8 mouse cellular contexts compared by ENCODE assay signal in the genomic region with DNA sequence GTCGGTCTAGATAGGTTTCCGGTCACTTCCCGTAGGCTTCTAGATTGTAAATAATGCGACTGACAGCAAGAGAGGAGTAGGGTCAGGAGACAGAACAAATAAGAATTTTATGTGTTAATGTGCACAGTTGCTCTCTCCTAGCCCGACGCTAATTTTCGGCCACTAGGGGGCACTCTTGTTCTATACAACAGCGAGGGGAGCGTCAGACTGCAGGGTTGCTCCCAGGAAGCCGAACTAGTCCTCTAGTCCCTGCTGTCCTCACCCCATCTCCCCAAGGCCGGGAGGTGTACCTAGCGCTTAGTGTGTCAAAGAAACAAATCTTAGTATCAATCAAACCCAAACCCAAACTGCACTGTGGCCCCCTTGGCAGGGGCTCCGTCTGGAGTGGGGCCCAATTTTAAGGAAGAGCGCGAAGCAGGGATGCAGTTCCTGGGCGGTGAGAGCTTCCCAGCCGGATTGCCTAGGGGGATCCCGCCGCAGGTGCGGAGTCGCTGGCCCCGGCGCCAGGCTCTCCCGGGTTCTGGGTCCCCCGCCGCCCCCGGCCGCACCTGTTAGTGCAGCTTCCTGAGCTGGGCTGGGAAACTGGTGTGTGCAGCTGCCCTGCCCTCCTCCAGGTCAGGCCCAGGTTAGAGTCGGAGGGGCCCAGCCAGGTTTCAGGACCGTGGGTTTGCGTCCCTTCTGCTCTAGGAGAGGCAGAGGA. TPM values are rescaled to one million over a fixed set of nuclear protein-coding genes. Genes with fewer than 3 reads are reported as not detected.
DNase-seq lines count a peak whose midpoint lies in the region; ATAC-seq and TF ChIP-seq lines count a peak whose summit lies in the region.

No protein-coding gene starts in this region.

- H3K9ac ChIP-seq in embryonic facial prominence, embryonic 14.5 days (ENCODE audit: low read depth, low read length) = peak overlapping the region; percentile 51
- H3K9ac ChIP-seq in limb, embryonic 13.5 days = peak overlapping the region; percentile 60
- H3K9ac ChIP-seq in midbrain, embryonic 16.5 days (ENCODE audit: low read depth, low read length) = peak overlapping the region; percentile 73

- no peaks in the 10 kb centered on the region for H3K4me1 ChIP-seq in bone marrow, adult 2 months (ENCODE audit: control insufficient read depth, insufficient read depth, low read length)
- H3K4me1 ChIP-seq in embryonic facial prominence, embryonic 14.5 days (ENCODE audit: control insufficient read depth, insufficient read depth, low read length) = no peaks in the 10 kb centered on the region
- peaks cover 27% of the 10 kb centered on the region for H3K4me1 ChIP-seq in limb, embryonic 13.5 days
- no peaks in the 10 kb centered on the region; the same call in 1 of the 2 replicates for H3K4me1 ChIP-seq in midbrain, embryonic 16.5 days (ENCODE audit: control insufficient read depth, insufficient read depth, low read length)
- no peaks in the 10 kb centered on the region for H3K4me1 ChIP-seq in spleen, adult 2 months (ENCODE audit: control insufficient read depth, insufficient read depth, insufficient read length)

- peak; percentile 93 for ATAC-seq in embryonic facial prominence, embryonic 14.5 days (ENCODE audit: low read depth)
- peak; percentile 80 for ATAC-seq in limb, embryonic 13.5 days (ENCODE audit: low FRiP score, low read depth)
- ATAC-seq in midbrain, embryonic 16.5 days = peak; percentile 93

- no peak overlapping the region for H3K27ac ChIP-seq in bone marrow, adult 2 months (ENCODE audit: control insufficient read depth, insufficient read depth, low read depth, low read length, poor library complexity)
- no peak overlapping the region for H3K27ac ChIP-seq in embryonic facial prominence, embryonic 14.5 days (replicated peaks; ENCODE audit: low read depth, low read length)
- no peak overlapping the region for H3K27ac ChIP-seq in limb, embryonic 13.5 days
- no peak overlapping the region for H3K27ac ChIP-seq in midbrain, embryonic 16.5 days (ENCODE audit: low read length)
- H3K27ac ChIP-seq in spleen, adult 2 months (ENCODE audit: insufficient read depth, low read length) = no peak overlapping the region

- peak overlapping the region; percentile 67 for H3K4me2 ChIP-seq in embryonic facial prominence, embryonic 14.5 days (ENCODE audit: low read depth, low read length)
- peak overlapping the region; percentile 91 for H3K4me2 ChIP-seq in limb, embryonic 13.5 days (replicated peaks)
- H3K4me2 ChIP-seq in midbrain, embryonic 16.5 days (ENCODE audit: low read length) = peak overlapping the region; percentile 93

- H3K27me3 ChIP-seq in embryonic facial prominence, embryonic 14.5 days (replicated peaks; ENCODE audit: control insufficient read depth, insufficient read depth, low read length) = 0 out of 2 replicates have a peak, but pooled peaks cover 5% of the 10 kb centered on the region
- peaks cover 8% of the 10 kb centered on the region for H3K27me3 ChIP-seq in limb, embryonic 13.5 days
- H3K27me3 ChIP-seq in midbrain, embryonic 16.5 days (ENCODE audit: control insufficient read depth, insufficient read depth, low read depth, low read length) = no peaks in the 10 kb centered on the region
- H3K27me3 ChIP-seq in spleen, adult 2 months (ENCODE audit: control insufficient read depth, insufficient read depth, low read length) = no peaks in the 10 kb centered on the region

- TF ChIP-seq POLR2A in bone marrow, adult 2 months (IDR thresholded peaks at IDR 0.05; ENCODE audit: borderline replicate concordance, control insufficient read depth, low read depth, low read length) = no peak
- no peak for TF ChIP-seq POLR2A in spleen, adult 2 months (IDR thresholded peaks at IDR 0.05; ENCODE audit: low read depth, low read length)

- H3K9me3 ChIP-seq in embryonic facial prominence, embryonic 14.5 days (ENCODE audit: control insufficient read depth, low read length) = no peaks in the 10 kb centered on the region
- H3K9me3 ChIP-seq in limb, embryonic 13.5 days = no peaks in the 10 kb centered on the region
- H3K9me3 ChIP-seq in midbrain, embryonic 16.5 days (replicated peaks; ENCODE audit: control insufficient read depth, low read length, poor library complexity, severe bottlenecking) = no peaks in the 10 kb centered on the region

- peak; percentile 71 for DNase-seq in A20 (ENCODE audit: low read depth, low spot score)
- peak; percentile 92 for DNase-seq in embryonic facial prominence, embryonic 14.5 days (ENCODE audit: low spot score)
- DNase-seq in heart, adult 8-10 months (ENCODE audit: low spot score) = peak; percentile 83
- peak; percentile 80 for DNase-seq in kidney, adult 9 months
- peak; percentile 53 to 68 for DNase-seq in spleen, adult 2 months (ENCODE audit: low read depth in 1 of 2, low spot score in 2 of 2)

- peak; percentile 82 for TF ChIP-seq CTCF in bone marrow, adult 2 months (IDR thresholded peaks at IDR 0.05; ENCODE audit: control insufficient read depth, insufficient read depth, low read length)
- TF ChIP-seq CTCF in spleen, adult 2 months (IDR thresholded peaks at IDR 0.05; ENCODE audit: extremely low read depth, insufficient read depth, insufficient read length, insufficient replicate concordance) = peak; percentile 85; the same call in 1 of the 2 replicates

- no peak overlapping the region for H3K4me3 ChIP-seq in bone marrow, adult 2 months (replicated peaks; ENCODE audit: control insufficient read depth, low read depth, low read length)
- peak overlapping the region; percentile 31 for H3K4me3 ChIP-seq in embryonic facial prominence, embryonic 14.5 days (ENCODE audit: low read depth, low read length)
- peak overlapping the region; percentile 43 for H3K4me3 ChIP-seq in limb, embryonic 13.5 days
- peak overlapping the region; percentile 47 for H3K4me3 ChIP-seq in midbrain, embryonic 16.5 days (ENCODE audit: low read depth, low read length)
- H3K4me3 ChIP-seq in spleen, adult 2 months (ENCODE audit: extremely low read depth, insufficient read depth, insufficient read length) = no peak overlapping the region

- 2% methylated on average over 31 of the region's 31 CpGs for WGBS in bone marrow, adult 2 months
- WGBS in embryonic facial prominence, embryonic 14.5 days = 2% methylated on average over 31 of the region's 31 CpGs
- WGBS in limb, embryonic 13.5 days = 1% methylated on average over 31 of the region's 31 CpGs
- 3% methylated on average over 31 of the region's 31 CpGs for WGBS in midbrain, embryonic 16.5 days
- 3% methylated on average over 31 of the region's 31 CpGs for whole genome bisulfite sequencing in spleen, adult 2 months

- no peaks in the 10 kb centered on the region for H3K36me3 ChIP-seq in embryonic facial prominence, embryonic 14.5 days (ENCODE audit: control insufficient read depth, insufficient read depth, low read length)
- no peaks in the 10 kb centered on the region for H3K36me3 ChIP-seq in limb, embryonic 13.5 days
- no peaks in the 10 kb centered on the region for H3K36me3 ChIP-seq in midbrain, embryonic 16.5 days (ENCODE audit: control insufficient read depth, insufficient read depth, low read length)
- H3K36me3 ChIP-seq in spleen, adult 2 months (ENCODE audit: control insufficient read depth, insufficient read depth, low read length) = no peaks in the 10 kb centered on the region

RNA-seq across cellular contexts. Expression of gene Hps1, which starts 15.3 kb away (rescaled TPM):
- 5.1 and 16.1 TPM in 2 replicates for polyA plus RNA-seq in bone marrow, adult 2 months (2011; ENCODE audit: insufficient read depth, insufficient read length, low replicate concordance, missing spikeins)
- polyA plus RNA-seq in embryonic facial prominence, embryonic 14.5 days (2014; fragmentation: Nextera tagmentation; extraction: Ambion mirVana) = 10.7 and 14.5 TPM in 2 replicates
- 1 to 10 TPM; 1.1 to 2.7 (median 1.7) TPM for total RNA-seq in heart, adult 8-10 months (2022)
- 13.5 and 15.2 TPM in 2 replicates for polyA plus RNA-seq in limb, embryonic 13.5 days (2015; fragmentation: Nextera tagmentation; extraction: Ambion mirVana)
- polyA plus RNA-seq in midbrain, embryonic 16.5 days (2015; fragmentation: Nextera tagmentation; extraction: Ambion mirVana) = 10.9 and 11.7 TPM in 2 replicates
- 39.9 and 40.8 TPM in 2 replicates for polyA plus RNA-seq in spleen, adult 2 months (2012; rRNA removed)

RNA-seq across cellular contexts. Expression of gene Pyroxd2, which starts 42.5 kb away (rescaled TPM):
- polyA plus RNA-seq in bone marrow, adult 2 months (2011; ENCODE audit: insufficient read depth, insufficient read length, low replicate concordance, missing spikeins) = 3.3 and 9.2 TPM in 2 replicates
- 3.5 and 4.4 TPM in 2 replicates for polyA plus RNA-seq in embryonic facial prominence, embryonic 14.5 days (2014; fragmentation: Nextera tagmentation; extraction: Ambion mirVana)
- 1 to 10 TPM; 3.8 to 5.8 (median 4.5) TPM for total RNA-seq in heart, adult 8-10 months (2022)
- 2.1 and 2.6 TPM in 2 replicates for polyA plus RNA-seq in limb, embryonic 13.5 days (2015; fragmentation: Nextera tagmentation; extraction: Ambion mirVana)
- 2.3 and 2.8 TPM in 2 replicates for polyA plus RNA-seq in midbrain, embryonic 16.5 days (2015; fragmentation: Nextera tagmentation; extraction: Ambion mirVana)
- polyA plus RNA-seq in spleen, adult 2 months (2012; rRNA removed) = 4.4 and 5.3 TPM in 2 replicates

Comparison
In these comparisons a context has a peak if more than half of its experiments do, and no peak if none do; other contexts are left out.
1. H3K4me3 ChIP-seq: peak in embryonic facial prominence, embryonic 14.5 days (single experiment), limb, embryonic 13.5 days (single experiment) and midbrain, embryonic 16.5 days (single experiment); none in bone marrow, adult 2 months (single experiment) and spleen, adult 2 months (single experiment).
2. Peak in every context shown above with its lines, with median percentiles within 50 percentile points of each other: DNase-seq, ATAC-seq, H3K4me2 ChIP-seq and H3K9ac ChIP-seq.